Mouse (Mus musculus): ENCODE results near the gene Rgs7.

GRCm38 (mm10) chr1:175262341-175262740 lies 230.0 kb downstream of the Rgs7 start:
- no peak for TF ChIP-seq CTCF (IDR thresholded peaks at IDR 0.05; ENCODE audit: borderline replicate concordance, insufficient read depth, low read depth, low read length)
- TF ChIP-seq POLR2A (IDR thresholded peaks at IDR 0.05; ENCODE audit: borderline replicate concordance, insufficient read depth, low read length), result no peak

Data from cerebellum, adult 2 months (tissue).